Mouse (Mus musculus) intestine, postnatal 0 days (tissue): ENCODE measurements around the gene Dcaf6. TPM values are rescaled to one million over a fixed set of nuclear protein-coding genes. Genes with fewer than 3 reads are reported as not detected.
A peak's percentile ranks its signal among the peaks of the same experiment; 100 is the strongest.

ENCODE experiments used
- ATAC-seq: fragments of 200-750 bp; cut with Nextera tagmentation; 2 replicates; pipeline ENCODE4 v1.8.0; 2017; ENCODE audit warnings: mild to moderate bottlenecking, moderate TSS enrichment, moderate library complexity
- H3K27ac ChIP-seq: fragments of 300-500 bp; sonication (generic); 2 replicates; pipeline ENCODE4 v1.5.1; 2014; ENCODE audit warnings: mild to moderate bottlenecking, low read depth, low read length, moderate library complexity
- H3K27me3 ChIP-seq: fragments of 300-500 bp; sonication (generic); replicated peaks from 2 replicates; pipeline ENCODE4 v1.6.1; 2014; ENCODE audit warnings: low read length, mixed read lengths; ENCODE audit not compliant: control insufficient read depth, insufficient read depth
- H3K36me3 ChIP-seq: fragments of 300-500 bp; sonication (generic); 2 replicates; pipeline ENCODE4 v1.6.1; 2014; ENCODE audit warnings: mild to moderate bottlenecking, moderate library complexity; ENCODE audit not compliant: control insufficient read depth, insufficient read depth
- H3K4me1 ChIP-seq: fragments of 300-500 bp; sonication (generic); replicated peaks from 2 replicates; pipeline ENCODE4 v1.6.1; 2014; ENCODE audit warnings: antibody characterized with exemption, low read length, mixed read lengths; ENCODE audit not compliant: control insufficient read depth, insufficient read depth
- H3K4me2 ChIP-seq: fragments of 300-500 bp; sonication (generic); replicated peaks from 2 replicates; pipeline ENCODE4 v1.6.1; 2014; ENCODE audit warnings: low read depth, mild to moderate bottlenecking, moderate library complexity
- H3K4me3 ChIP-seq: fragments of 300-500 bp; sonication (generic); 2 replicates; pipeline ENCODE4 v1.5.1; 2014; ENCODE audit warnings: low read depth, low read length
- H3K9ac ChIP-seq: fragments of 300-500 bp; sonication (generic); 2 replicates; pipeline ENCODE4 v1.6.1; 2014; ENCODE audit warnings: mild to moderate bottlenecking, low read depth, low read length
- H3K9me3 ChIP-seq: fragments of 300-500 bp; sonication (generic); 2 replicates; pipeline ENCODE4 v1.6.1; 2016; ENCODE audit warnings: mixed run types; ENCODE audit not compliant: control insufficient read depth
- CTCF ChIP-seq: sonication (generic); IDR thresholded peaks from 2 replicates; pipeline ENCODE4 v1.5.1; 2016; ENCODE audit warnings: low read depth, mild to moderate bottlenecking, control low read depth, antibody characterized with exemption, moderate library complexity
- WGBS: fragments of 180-500 bp; shearing (Covaris S2); extraction: QIAGEN DNeasy Blood & Tissue Kit; methylation state at CpG from one replicate; pipeline ENCODE4 v1.1.7; 2014; 5-methylcytosine and 5-hydroxymethylcytosine counted together
- polyA plus RNA-seq: library from polyadenylated mRNA; unstranded; fragments of >200 nt; fragmentation: Nextera tagmentation; extraction: Ambion mirVana; gene quantifications from 2 replicates; pipeline ENCODE4 v1.2.1, GENCODE M21; 2015

Dcaf6 gene
- polyA plus RNA-seq, result 8.2 and 9.8 TPM in 2 replicates

- Histone ChIP-seq H3K4me2 (peak within 1 kb of the TSS; percentile 81), H3K9me3 (no peaks in the 10 kb centered on the region), H3K27me3 (no peaks in the 10 kb centered on the region), H3K4me3 (peak within 1 kb of the TSS; percentile 97), H3K9ac (peak within 1 kb of the TSS; percentile 90), H3K36me3 (no peaks in the 10 kb centered on the region), H3K27ac (peak within 1 kb of the TSS; percentile 97), H3K4me1 (no peaks in the 10 kb centered on the region)
- peak; percentile 93 for ATAC-seq
- TF ChIP-seq CTCF, result peak; percentile 67
- WGBS, result 0% methylated on average over 26 of the region's 37 CpGs
Measured at GRCm38 (mm10) chr1:165460360-165460800, at the start of gene Dcaf6, which contains the start of gene Mpc2. Dcaf6 (minus strand) TSS chr1:165460475. Mpc2 (plus strand) TSS chr1:165460637.

DNA sequence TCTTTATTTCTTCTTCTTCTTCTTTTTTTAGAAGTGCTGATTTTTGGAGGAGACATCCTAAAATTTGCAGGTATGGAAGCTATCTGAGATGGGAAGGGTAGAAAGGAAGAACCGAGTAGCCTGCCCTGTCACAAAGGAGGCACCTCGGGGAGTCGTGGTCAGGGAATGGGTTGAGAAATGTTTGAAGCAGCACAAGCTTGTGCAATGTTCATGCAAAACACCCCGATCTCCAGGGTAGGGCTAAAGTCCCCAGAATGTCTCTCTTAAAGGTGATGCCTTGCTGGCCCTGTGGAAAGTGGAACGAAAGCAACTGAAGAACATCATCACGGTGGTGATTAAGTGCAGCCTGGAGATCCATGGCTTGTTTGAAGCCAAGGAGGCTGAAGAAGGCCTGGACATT, 46.0 kb upstream of the Dcaf6 start:
- H3K27ac ChIP-seq, result no peak overlapping the region
- no peaks in the 10 kb centered on the region for H3K36me3 ChIP-seq
- no peak overlapping the region for H3K9ac ChIP-seq
- H3K27me3 ChIP-seq, result no peaks in the 10 kb centered on the region
- no peaks in the 10 kb centered on the region for H3K9me3 ChIP-seq
- H3K4me2 ChIP-seq, result no peak overlapping the region
- no peaks in the 10 kb centered on the region; the same call in 1 of the 2 replicates for H3K4me1 ChIP-seq
- no peak for TF ChIP-seq CTCF
- ATAC-seq, result no peak
- 88% methylated on average over 6 of the region's 6 CpGs for WGBS
- no peak overlapping the region for H3K4me3 ChIP-seq

DNA sequence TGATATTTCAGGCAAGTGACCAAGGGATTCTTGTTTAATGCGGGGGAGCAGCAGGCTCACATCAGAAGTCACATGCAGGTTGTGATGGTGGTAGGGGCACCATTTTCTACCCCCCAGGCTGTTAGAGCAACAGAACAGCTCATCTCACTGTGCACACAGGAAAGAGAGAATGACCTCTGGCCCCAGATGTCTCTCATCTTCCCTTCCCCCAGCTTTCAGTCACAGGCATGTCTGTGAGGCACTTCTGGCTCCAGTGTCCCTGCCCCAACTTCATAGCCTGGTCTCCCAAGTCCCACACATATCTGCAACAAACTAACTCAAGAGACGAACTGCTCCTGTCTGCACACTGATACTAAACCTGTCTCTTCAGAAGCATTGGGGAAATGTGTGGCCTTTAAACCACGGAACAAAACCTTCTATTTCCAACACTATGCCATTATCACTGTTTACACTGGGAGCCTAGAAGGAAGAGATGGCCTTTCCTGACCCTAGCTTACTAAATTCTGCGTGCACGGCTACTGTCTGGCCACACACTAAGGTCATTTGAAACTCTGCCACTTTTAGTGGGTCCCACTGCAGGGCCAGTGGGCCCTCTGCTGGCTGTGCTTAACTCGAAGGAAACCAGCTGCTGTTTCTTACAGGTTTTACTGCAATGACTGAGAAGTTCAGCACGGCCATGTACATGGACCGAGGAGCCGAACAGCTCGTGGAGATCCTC, 43.2 kb upstream of the Dcaf6 start:
- Histone ChIP-seq H3K4me2 (no peak overlapping the region), H3K27me3 (no peaks in the 10 kb centered on the region), H3K9ac (no peak overlapping the region), H3K9me3 (no peaks in the 10 kb centered on the region), H3K4me1 (no peaks in the 10 kb centered on the region; the same call in 1 of the 2 replicates), H3K4me3 (no peak overlapping the region), H3K27ac (no peak overlapping the region), H3K36me3 (no peaks in the 10 kb centered on the region)
- no peak for ATAC-seq
- peak; percentile 70 for TF ChIP-seq CTCF
- 29% methylated on average over 10 of the region's 10 CpGs for WGBS

GRCm38 (mm10) chr1:165498856-165499255, 38.6 kb upstream of the Dcaf6 start:
- 70% methylated on average over 3 of the region's 3 CpGs for WGBS
- H3K4me2 ChIP-seq, result no peak overlapping the region
- no peak for ATAC-seq

DNA sequence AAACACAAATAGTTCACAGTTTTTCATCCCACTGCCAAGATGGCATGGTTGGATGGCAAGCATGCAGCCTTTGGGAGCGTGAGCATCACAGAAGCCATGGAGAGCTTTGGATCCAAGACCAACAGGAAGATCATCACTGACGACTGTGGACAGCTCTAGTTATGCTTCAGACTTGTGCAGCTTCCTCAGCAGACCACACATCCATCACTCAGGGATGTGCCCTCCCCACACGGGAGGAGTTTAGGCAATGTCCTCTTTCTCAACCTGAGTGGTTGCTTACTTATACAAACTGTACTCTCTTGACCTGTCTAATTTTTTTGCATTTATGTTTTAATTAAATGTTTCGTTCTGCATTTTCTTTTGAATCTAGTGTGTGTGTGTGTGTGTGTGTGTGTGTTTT, 28.9 kb upstream of the Dcaf6 start:
- no peak overlapping the region for H3K9ac ChIP-seq
- no peak for ATAC-seq
- H3K36me3 ChIP-seq, result no peaks in the 10 kb centered on the region
- H3K9me3 ChIP-seq, result no peaks in the 10 kb centered on the region
- H3K27me3 ChIP-seq, result no peaks in the 10 kb centered on the region
- H3K4me2 ChIP-seq, result no peak overlapping the region
- no peak for TF ChIP-seq CTCF
- H3K4me1 ChIP-seq, result no peaks in the 10 kb centered on the region
- no peak overlapping the region for H3K27ac ChIP-seq
- H3K4me3 ChIP-seq, result no peak overlapping the region
- 80% methylated on average over 4 of the region's 4 CpGs for WGBS

More at GRCm38 (mm10) chr1:165498856-165499255, 38.6 kb upstream of the Dcaf6 start:
- no peak for TF ChIP-seq CTCF
- H3K27me3 ChIP-seq, result no peaks in the 10 kb centered on the region
- no peaks in the 10 kb centered on the region for H3K9me3 ChIP-seq
- H3K36me3 ChIP-seq, result no peaks in the 10 kb centered on the region
- no peak overlapping the region for H3K27ac ChIP-seq
- no peak overlapping the region for H3K4me3 ChIP-seq
- no peak overlapping the region for H3K9ac ChIP-seq
- no peaks in the 10 kb centered on the region; the same call in 1 of the 2 replicates for H3K4me1 ChIP-seq

- 91% methylated on average over 2 of the region's 2 CpGs for WGBS
- H3K4me2 ChIP-seq, result no peak overlapping the region
- H3K9me3 ChIP-seq, result no peaks in the 10 kb centered on the region
- H3K36me3 ChIP-seq, result peaks cover 13% of the 10 kb centered on the region
- no peak for TF ChIP-seq CTCF
- no peak overlapping the region for H3K9ac ChIP-seq
- H3K27ac ChIP-seq, result no peak overlapping the region
- no peaks in the 10 kb centered on the region for H3K4me1 ChIP-seq
- H3K4me3 ChIP-seq, result no peak overlapping the region
- no peak for ATAC-seq
- no peaks in the 10 kb centered on the region for H3K27me3 ChIP-seq
Measured at GRCm38 (mm10) chr1:165486108-165486507, 25.8 kb upstream of the Dcaf6 start.
